Mouse (Mus musculus) stomach, postnatal 0 days (tissue): ENCODE data around the gene Cd151. TPM values are rescaled to one million over a fixed set of nuclear protein-coding genes. Genes with fewer than 3 reads are reported as not detected.
"Not testable (repeated sequence)": the region's sequence is repeated elsewhere in the genome, so short reads cannot be mapped to it uniquely, and the experiment has no call there.

ENCODE experiments used
- ATAC-seq: fragments of 200-750 bp; cut with Nextera tagmentation; 2 replicates; pipeline ENCODE4 v1.8.0; 2017; ENCODE audit not compliant: low FRiP score, low TSS enrichment
- DNase-seq: peaks from one replicate; pipeline ENCODE4 v3.0.0-alpha.2; 2016; ENCODE audit warnings: low spot score
- H3K27ac ChIP-seq: fragments of 300-500 bp; sonication (generic); replicated peaks from 2 replicates; pipeline ENCODE4 v1.5.1; 2014; ENCODE audit warnings: mild to moderate bottlenecking, control low read depth
- H3K27me3 ChIP-seq: fragments of 300-500 bp; sonication (generic); 2 replicates; pipeline ENCODE4 v1.6.1; 2014; ENCODE audit warnings: low read length; ENCODE audit not compliant: control insufficient read depth, insufficient read depth
- H3K36me3 ChIP-seq: fragments of 300-500 bp; sonication (generic); 2 replicates; pipeline ENCODE4 v1.6.1; 2014; ENCODE audit warnings: low read length, mixed read lengths; ENCODE audit not compliant: control insufficient read depth, insufficient read depth
- H3K4me1 ChIP-seq: fragments of 300-500 bp; sonication (generic); replicated peaks from 2 replicates; pipeline ENCODE4 v1.6.1; 2014; ENCODE audit warnings: antibody characterized with exemption; ENCODE audit not compliant: control insufficient read depth, insufficient read depth
- H3K4me2 ChIP-seq: fragments of 300-500 bp; sonication (generic); replicated peaks from 2 replicates; pipeline ENCODE4 v1.6.1; 2014; ENCODE audit warnings: low read depth, mild to moderate bottlenecking, control low read depth, moderate library complexity
- H3K4me3 ChIP-seq: fragments of 300-500 bp; sonication (generic); 2 replicates; pipeline ENCODE4 v1.5.1; 2014; ENCODE audit warnings: low read depth, low read length, control low read depth
- H3K9ac ChIP-seq: fragments of 300-500 bp; sonication (generic); 2 replicates; pipeline ENCODE4 v1.6.1; 2014; ENCODE audit warnings: mild to moderate bottlenecking, low read length, control low read depth, mixed read lengths
- H3K9me3 ChIP-seq: fragments of 300-500 bp; sonication (generic); 2 replicates; pipeline ENCODE4 v1.6.1; 2016; ENCODE audit warnings: low read length; ENCODE audit not compliant: control insufficient read depth
- CTCF ChIP-seq: IDR thresholded peaks from 2 replicates; pipeline ENCODE4 v1.5.1; 2016; ENCODE audit warnings: antibody characterized with exemption, low read depth, mild to moderate bottlenecking, moderate library complexity
- EP300 ChIP-seq: optimal IDR thresholded peaks from 2 replicates; pipeline ENCODE3; 2016; ENCODE audit warnings: antibody characterized with exemption
- WGBS: fragments of 180-500 bp; shearing (Covaris S2); extraction: QIAGEN DNeasy Blood & Tissue Kit; methylation state at CpG from one replicate; pipeline ENCODE4 v1.1.7; 2014; 5-methylcytosine and 5-hydroxymethylcytosine counted together
- polyA plus RNA-seq: library from polyadenylated mRNA; unstranded; fragments of >200 nt; fragmentation: Nextera tagmentation; extraction: Ambion mirVana; gene quantifications from 2 replicates; pipeline ENCODE4 v1.2.1, GENCODE M21; 2015

The Cd151 gene
- polyA plus RNA-seq, 1 experiment from 2014 or later = 22.6 TPM

GRCm38 (mm10) chr7:141443081-141443821 is 23.9 kb upstream of the Cd151 start:
- Histone ChIP-seq H3K36me3 (no peaks in the 10 kb centered on the region), H3K9me3 (no peaks in the 10 kb centered on the region), H3K4me3 (peak overlapping the region; percentile 46), H3K9ac (peak overlapping the region; percentile 53), H3K4me1 (peaks cover 4% of the 10 kb centered on the region; the same call in 1 of the 2 replicates), H3K27me3 (no peaks in the 10 kb centered on the region), H3K27ac (peak overlapping the region; percentile 61; the same call in 1 of the 2 replicates), H3K4me2 (peak overlapping the region; percentile 78)
- TF ChIP-seq CTCF (peak; percentile 64), EP300 (no peak)
- DNase-seq (no peak), ATAC-seq (no peak)
- WGBS = 13% methylated on average over 12 of the region's 12 CpGs

- TF ChIP-seq CTCF = no peak
- no peak for TF ChIP-seq EP300
- Histone ChIP-seq H3K27me3 (no peaks in the 10 kb centered on the region), H3K9me3 (no peaks in the 10 kb centered on the region), H3K4me2 (peak within 1 kb of the TSS; percentile 78), H3K9ac (peak within 1 kb of the TSS; percentile 53), H3K27ac (peak within 1 kb of the TSS; percentile 61; the same call in 1 of the 2 replicates), H3K36me3 (peaks cover 4% of the 10 kb centered on the region; the same call in 1 of the 2 replicates), H3K4me1 (peaks cover 4% of the 10 kb centered on the region; the same call in 1 of the 2 replicates), H3K4me3 (peak within 1 kb of the TSS; percentile 46)
- ATAC-seq (peak; percentile 69), DNase-seq (peak; percentile 88)
- under 1% methylated on average over 25 of the region's 25 CpGs for WGBS
Measured at GRCm38 (mm10) chr7:141443828-141444237, 23.4 kb upstream of the Cd151 start, which contains the start of gene Pidd1. Pidd1 (minus strand) TSS chr7:141444025.

GRCm38 (mm10) chr7:141446374-141446773 is 20.8 kb upstream of the Cd151 start:
- H3K9me3 ChIP-seq, H3K27me3 ChIP-seq, ATAC-seq, H3K4me3 ChIP-seq, H3K36me3 ChIP-seq, H3K4me1 ChIP-seq, H3K9ac ChIP-seq, DNase-seq, H3K27ac ChIP-seq: not testable (repeated sequence)
- H3K4me2 ChIP-seq = peak overlapping the region; percentile 70; the same call in 1 of the 2 replicates
- 76% methylated on average over 3 of the region's 3 CpGs for WGBS

- H3K27ac ChIP-seq = peak within 1 kb of the TSS; percentile 83
- DNase-seq (peak; percentile 94), ATAC-seq (peak; percentile 88)
- H3K4me3 ChIP-seq = peak within 1 kb of the TSS; percentile 77
- H3K9ac ChIP-seq = peak within 1 kb of the TSS; percentile 88
- TF ChIP-seq CTCF (no peak), EP300 (no peak)
- no peaks in the 10 kb centered on the region for H3K27me3 ChIP-seq
- H3K4me2 ChIP-seq = peak within 1 kb of the TSS; percentile 70
- H3K36me3 ChIP-seq = peaks cover 6% of the 10 kb centered on the region; the same call in 1 of the 2 replicates
- H3K4me1 ChIP-seq = peaks cover 4% of the 10 kb centered on the region; the same call in 1 of the 2 replicates
- H3K9me3 ChIP-seq = no peaks in the 10 kb centered on the region
- under 1% methylated on average over 63 of the region's 63 CpGs for WGBS
Measured at GRCm38 (mm10) chr7:141447110-141447991, 19.8 kb upstream of the Cd151 start, which contains the start of gene Rplp2. Rplp2 (plus strand) TSS chr7:141447370.

GRCm38 (mm10) chr7:141451928-141452327 is 15.3 kb upstream of the Cd151 start:
- peaks cover 3% of the 10 kb centered on the region; the same call in 1 of the 2 replicates for H3K4me1 ChIP-seq
- no peaks in the 10 kb centered on the region for H3K27me3 ChIP-seq
- no peak overlapping the region for H3K4me2 ChIP-seq
- ATAC-seq (peak; percentile 5; the same call in 1 of the 2 replicates), DNase-seq (peak; percentile 69)
- peaks cover 6% of the 10 kb centered on the region; the same call in 1 of the 2 replicates for H3K36me3 ChIP-seq
- H3K9me3 ChIP-seq = no peaks in the 10 kb centered on the region
- H3K27ac ChIP-seq = peak overlapping the region; percentile 46
- TF ChIP-seq EP300 = no peak
- no peak for TF ChIP-seq CTCF
- no peak overlapping the region for H3K4me3 ChIP-seq
- no peak overlapping the region for H3K9ac ChIP-seq
